Mouse (Mus musculus) cerebellum, adult 8-10 months (tissue): ENCODE data around the gene Rabggta.

Experiments
- DNase-seq: peaks from one replicate; pipeline ENCODE4 v3.0.0; 2022

The Rabggta gene

GRCm38 (mm10) chr14:55681160-55682117 is 40.6 kb downstream of the Rabggta start, which contains the start of gene Tinf2:
Gene Tinf2, minus strand, starts transcription at chr14:55681820.
- peak; percentile 96 for DNase-seq

- DNase-seq, result no peak
Measured at GRCm38 (mm10) chr14:55677615-55678014, 44.4 kb downstream of the Rabggta start.

- no peak for DNase-seq
Measured at GRCm38 (mm10) chr14:55672741-55673060, 49.4 kb downstream of the Rabggta start.

GRCm38 (mm10) chr14:55671833-55672740 is 50.0 kb downstream of the Rabggta start, which contains the start of the genes Gmpr2 and Nedd8:
Gene Gmpr2, plus strand, starts transcription at chr14:55671941.
Gene Nedd8, minus strand, starts transcription at chr14:55672124.
- DNase-seq, result peak; percentile 89

GRCm38 (mm10) chr14:55671486-55671832 is 50.6 kb downstream of the Rabggta start:
- DNase-seq, result no peak
